Mouse (Mus musculus): Measurements from ENCODE around the gene Lrrc45.

GRCm38 (mm10) chr11:120707969-120708368 is 5.8 kb upstream of the Lrrc45 start:
- TF ChIP-seq CTCF (IDR thresholded peaks at IDR 0.05; ENCODE audit: control insufficient read depth, insufficient read depth, insufficient read length) (no peak), USF1 (IDR thresholded peaks at IDR 0.05; ENCODE audit: low read depth) (no peak)

Measured in C2C12 (cell line).